Mouse (Mus musculus): Measurements from ENCODE around the gene Timp3. TPM values are rescaled to one million over a fixed set of nuclear protein-coding genes. Genes with fewer than 3 reads are reported as not detected.

The Timp3 gene
- total RNA-seq, 1 experiment: 28.8 TPM

GRCm38 (mm10) chr10:86339649-86340379, 39.6 kb downstream of the Timp3 start:
- Histone ChIP-seq H3K9me3 (ENCODE audit: control insufficient read depth, insufficient read depth, low read depth, low read length) (no peaks in the 10 kb centered on the region), H3K9ac (ENCODE audit: insufficient read depth, low read depth, low read length, poor library complexity, severe bottlenecking) (no peak overlapping the region), H3K36me3 (ENCODE audit: control insufficient read depth, insufficient read depth, low read length, poor library complexity, severe bottlenecking) (no peaks in the 10 kb centered on the region), H3K4me3 (ENCODE audit: insufficient read depth in 1 of 2, low read depth in 1 of 2, low read length in 2 of 2, poor library complexity in 1 of 2, severe bottlenecking in 1 of 2) (no peak overlapping the region), H3K27ac (ENCODE audit: insufficient read depth, low read depth, low read length, poor library complexity, severe bottlenecking) (0 out of 2 replicates have a peak overlapping the region, but pooled peaks have one; percentile 15), H3K4me1 (ENCODE audit: control insufficient read depth in 2 of 2, insufficient read depth in 2 of 2, low read length in 2 of 2, poor library complexity in 1 of 2) (peaks cover 15 to 27% of the 10 kb centered on the region in 2 experiments; a peak in 3 of 4 replicates)
- no peak for TF ChIP-seq MAFK (IDR thresholded peaks at IDR 0.05; ENCODE audit: insufficient read depth, low read depth, low read length)
- TF ChIP-seq HCFC1 (IDR thresholded peaks at IDR 0.05; ENCODE audit: borderline replicate concordance, insufficient read depth, low read length): no peak
- no peak for TF ChIP-seq ZNF384 (IDR thresholded peaks at IDR 0.05; ENCODE audit: low read depth, low read length)
- TF ChIP-seq ZC3H11A (IDR thresholded peaks at IDR 0.05; ENCODE audit: borderline replicate concordance, low read depth, low read length): no peak
- TF ChIP-seq CHD2 (IDR thresholded peaks at IDR 0.05; ENCODE audit: low read depth, low read length): no peak
- in situ Hi-C loops (cut with MboI; ENCODE audit: low sequenced_read_pairs in 2 of 2, unreplicated experiment in 2 of 2): no loop called here
- no peak for DNase-seq (ENCODE audit: low read depth, low spot score)

GRCm38 (mm10) chr10:86340421-86340820, 40.2 kb downstream of the Timp3 start:
- no peak overlapping the region for H3K27ac ChIP-seq (ENCODE audit: insufficient read depth, low read depth, low read length, poor library complexity, severe bottlenecking)
- no peaks in the 10 kb centered on the region for H3K9me3 ChIP-seq (ENCODE audit: control insufficient read depth, insufficient read depth, low read depth, low read length)
- H3K9ac ChIP-seq (ENCODE audit: insufficient read depth, low read depth, low read length, poor library complexity, severe bottlenecking): no peak overlapping the region
- no peak for TF ChIP-seq ZC3H11A (IDR thresholded peaks at IDR 0.05; ENCODE audit: borderline replicate concordance, low read depth, low read length)
- TF ChIP-seq ZNF384 (IDR thresholded peaks at IDR 0.05; ENCODE audit: low read depth, low read length): no peak
- TF ChIP-seq MAFK (IDR thresholded peaks at IDR 0.05; ENCODE audit: insufficient read depth, low read depth, low read length): no peak
- TF ChIP-seq CHD2 (IDR thresholded peaks at IDR 0.05; ENCODE audit: low read depth, low read length): no peak
- TF ChIP-seq HCFC1 (IDR thresholded peaks at IDR 0.05; ENCODE audit: borderline replicate concordance, insufficient read depth, low read length): no peak
- H3K4me3 ChIP-seq (ENCODE audit: insufficient read depth in 1 of 2, low read depth in 1 of 2, low read length in 2 of 2, poor library complexity in 1 of 2, severe bottlenecking in 1 of 2): no peak overlapping the region
- no peak for DNase-seq (ENCODE audit: low read depth, low spot score)
- H3K4me1 ChIP-seq (ENCODE audit: control insufficient read depth in 2 of 2, insufficient read depth in 2 of 2, low read length in 2 of 2, poor library complexity in 1 of 2): peaks cover 12 to 27% of the 10 kb centered on the region in 2 experiments; a peak in 3 of 4 replicates
- H3K36me3 ChIP-seq (ENCODE audit: control insufficient read depth, insufficient read depth, low read length, poor library complexity, severe bottlenecking): no peaks in the 10 kb centered on the region
- in situ Hi-C loops (cut with MboI; ENCODE audit: low sequenced_read_pairs in 2 of 2, unreplicated experiment in 2 of 2): no loop called here

GRCm38 (mm10) chr10:86340991-86341527, 40.9 kb downstream of the Timp3 start:
- no peak overlapping the region for H3K4me3 ChIP-seq (ENCODE audit: insufficient read depth in 1 of 2, low read depth in 1 of 2, low read length in 2 of 2, poor library complexity in 1 of 2, severe bottlenecking in 1 of 2)
- no peak for DNase-seq (ENCODE audit: low read depth, low spot score)
- in situ Hi-C loops (cut with MboI; ENCODE audit: low sequenced_read_pairs in 2 of 2, unreplicated experiment in 2 of 2): no loop called here
- H3K9me3 ChIP-seq (ENCODE audit: control insufficient read depth, insufficient read depth, low read depth, low read length): no peaks in the 10 kb centered on the region
- no peak overlapping the region for H3K27ac ChIP-seq (ENCODE audit: insufficient read depth, low read depth, low read length, poor library complexity, severe bottlenecking)
- TF ChIP-seq ZC3H11A (IDR thresholded peaks at IDR 0.05; ENCODE audit: borderline replicate concordance, low read depth, low read length): no peak
- no peak for TF ChIP-seq HCFC1 (IDR thresholded peaks at IDR 0.05; ENCODE audit: borderline replicate concordance, insufficient read depth, low read length)
- TF ChIP-seq ZNF384 (IDR thresholded peaks at IDR 0.05; ENCODE audit: low read depth, low read length): no peak
- TF ChIP-seq CHD2 (IDR thresholded peaks at IDR 0.05; ENCODE audit: low read depth, low read length): no peak
- no peak for TF ChIP-seq MAFK (IDR thresholded peaks at IDR 0.05; ENCODE audit: insufficient read depth, low read depth, low read length)
- peaks cover 12 to 27% of the 10 kb centered on the region in 2 experiments; a peak in 3 of 4 replicates for H3K4me1 ChIP-seq (ENCODE audit: control insufficient read depth in 2 of 2, insufficient read depth in 2 of 2, low read length in 2 of 2, poor library complexity in 1 of 2)
- no peak overlapping the region for H3K9ac ChIP-seq (ENCODE audit: insufficient read depth, low read depth, low read length, poor library complexity, severe bottlenecking)
- no peaks in the 10 kb centered on the region for H3K36me3 ChIP-seq (ENCODE audit: control insufficient read depth, insufficient read depth, low read length, poor library complexity, severe bottlenecking)

GRCm38 (mm10) chr10:86341589-86341988, 41.4 kb downstream of the Timp3 start:
- no peak overlapping the region for H3K9ac ChIP-seq (ENCODE audit: insufficient read depth, low read depth, low read length, poor library complexity, severe bottlenecking)
- H3K4me3 ChIP-seq (ENCODE audit: insufficient read depth in 1 of 2, low read depth in 1 of 2, low read length in 2 of 2, poor library complexity in 1 of 2, severe bottlenecking in 1 of 2): no peak overlapping the region
- no peak overlapping the region for H3K27ac ChIP-seq (ENCODE audit: insufficient read depth, low read depth, low read length, poor library complexity, severe bottlenecking)
- TF ChIP-seq MAFK (IDR thresholded peaks at IDR 0.05; ENCODE audit: insufficient read depth, low read depth, low read length) (no peak), ZNF384 (IDR thresholded peaks at IDR 0.05; ENCODE audit: low read depth, low read length) (no peak), HCFC1 (IDR thresholded peaks at IDR 0.05; ENCODE audit: borderline replicate concordance, insufficient read depth, low read length) (no peak), CHD2 (IDR thresholded peaks at IDR 0.05; ENCODE audit: low read depth, low read length) (no peak), ZC3H11A (IDR thresholded peaks at IDR 0.05; ENCODE audit: borderline replicate concordance, low read depth, low read length) (no peak)
- no peak for DNase-seq (ENCODE audit: low read depth, low spot score)
- peaks cover 12 to 26% of the 10 kb centered on the region in 2 experiments; a peak in 3 of 4 replicates for H3K4me1 ChIP-seq (ENCODE audit: control insufficient read depth in 2 of 2, insufficient read depth in 2 of 2, low read length in 2 of 2, poor library complexity in 1 of 2)
- in situ Hi-C loops (cut with MboI; ENCODE audit: low sequenced_read_pairs in 2 of 2, unreplicated experiment in 2 of 2): no loop called here
- no peaks in the 10 kb centered on the region for H3K9me3 ChIP-seq (ENCODE audit: control insufficient read depth, insufficient read depth, low read depth, low read length)
- no peaks in the 10 kb centered on the region for H3K36me3 ChIP-seq (ENCODE audit: control insufficient read depth, insufficient read depth, low read length, poor library complexity, severe bottlenecking)
